21 mouse cellular contexts compared by ENCODE assay signal in genomic region chr15:79900751-79901150, GRCm38 (mm10). TPM values are rescaled to one million over a fixed set of nuclear protein-coding genes. Genes with fewer than 3 reads are reported as not detected.
DNase-seq lines count a peak whose midpoint lies in the region; ATAC-seq and TF ChIP-seq lines count a peak whose summit lies in the region.
"Had no signal": no experiment of that assay in that cellular context is flagged by ENCODE, and none has a peak within 500 bp of the region (broad histone marks: within the 10 kb centered on the region; RNA-seq: fewer than 3 reads in every experiment).

No protein-coding gene starts in this region.

- H3K9ac ChIP-seq in liver, adult 2 months (ENCODE audit: low read depth, low read length): no peak overlapping the region
- no peak overlapping the region for H3K9ac ChIP-seq in liver, postnatal 0 days (replicated peaks)
- no peak overlapping the region for H3K9ac ChIP-seq in intestine, embryonic 16.5 days (ENCODE audit: low read depth, low read length)
- H3K9ac ChIP-seq: forebrain, embryonic 15.5 days; hindbrain, embryonic 12.5 days; midbrain, embryonic 15.5 days; neural tube, embryonic 15.5 days had no signal

- no peak overlapping the region for H3K4me2 ChIP-seq in liver, postnatal 0 days (ENCODE audit: low read depth, low read length)
- no peak overlapping the region for H3K4me2 ChIP-seq in intestine, embryonic 16.5 days (ENCODE audit: low read depth, low read length)
- H3K4me2 ChIP-seq: forebrain, embryonic 15.5 days; heart, embryonic 11.5 days; hindbrain, embryonic 12.5 days; liver, embryonic 11.5 days; midbrain, embryonic 15.5 days; neural tube, embryonic 15.5 days had no signal

- no peak for DNase-seq in liver, adult 2 months (ENCODE audit: extremely low read depth, low read depth, low spot score)
- no peak for DNase-seq in liver, postnatal 0 days
- DNase-seq in CD4-positive helper T cell, adult 2 months (ENCODE audit: low read depth, low spot score): peak; percentile 81
- DNase-seq in T-cell, adult 2 months (ENCODE audit: low spot score): peak; percentile 42
- no peak for DNase-seq in frontal cortex, postnatal 36 days (ENCODE audit: low spot score in 2 of 2)
- DNase-seq in layer of hippocampus, postnatal 14 days (ENCODE audit: low spot score in 2 of 2): no peak
- DNase-seq: cerebellum, adult 9-10 months; gastrocnemius, postnatal 14 days; kidney, adult 2 months; kidney, postnatal 4 days; right cerebral cortex, postnatal 25 days; thymus, postnatal 14 days had no signal

- ATAC-seq in liver, postnatal 0 days: no peak
- peak; percentile 51; the same call in 1 of the 2 replicates for ATAC-seq in neutrophil, adult 5-6 weeks (ENCODE audit: extremely low read depth, insufficient number of reproducible peaks, low FRiP score, poor library complexity, severe bottlenecking)
- no peak for ATAC-seq in intestine, embryonic 16.5 days
- ATAC-seq: forebrain, embryonic 15.5 days; midbrain, embryonic 15.5 days had no signal

- TF ChIP-seq EP300 in liver, postnatal 0 days (IDR thresholded peaks at IDR 0.05; ENCODE audit: low read depth): no peak

- no peaks in the 10 kb centered on the region for H3K27me3 ChIP-seq in liver, adult 2 months (ENCODE audit: control insufficient read depth, insufficient read depth, low read length)
- no peaks in the 10 kb centered on the region for H3K27me3 ChIP-seq in liver, postnatal 0 days (ENCODE audit: insufficient read depth, low read length)
- H3K27me3 ChIP-seq in intestine, embryonic 16.5 days (replicated peaks; ENCODE audit: control insufficient read depth, insufficient read depth, low read length): no peaks in the 10 kb centered on the region
- H3K27me3 ChIP-seq: forebrain, embryonic 15.5 days; hindbrain, embryonic 12.5 days; midbrain, embryonic 15.5 days; neural tube, embryonic 15.5 days had no signal

- H3K9me3 ChIP-seq in liver, postnatal 0 days (ENCODE audit: low read length): no peaks in the 10 kb centered on the region
- H3K9me3 ChIP-seq in intestine, embryonic 16.5 days (ENCODE audit: control insufficient read depth, low read length): no peaks in the 10 kb centered on the region
- H3K9me3 ChIP-seq: forebrain, embryonic 15.5 days; hindbrain, embryonic 12.5 days; midbrain, embryonic 15.5 days; neural tube, embryonic 15.5 days had no signal

- no peak overlapping the region for H3K4me3 ChIP-seq in liver, adult 2 months (ENCODE audit: insufficient read depth, low read depth, low read length)
- H3K4me3 ChIP-seq in liver, postnatal 0 days (ENCODE audit: low read depth, low read length): no peak overlapping the region
- H3K4me3 ChIP-seq in intestine, embryonic 16.5 days (ENCODE audit: low read length): no peak overlapping the region
- H3K4me3 ChIP-seq: forebrain, embryonic 15.5 days; hindbrain, embryonic 12.5 days; midbrain, embryonic 15.5 days; neural tube, embryonic 15.5 days had no signal

- no peaks in the 10 kb centered on the region; the same call in 1 of the 2 replicates for H3K4me1 ChIP-seq in liver, adult 2 months (ENCODE audit: control insufficient read depth, insufficient read depth, low read length)
- peaks cover 8% of the 10 kb centered on the region for H3K4me1 ChIP-seq in liver, postnatal 0 days (ENCODE audit: insufficient read depth)
- H3K4me1 ChIP-seq in intestine, embryonic 16.5 days (ENCODE audit: control insufficient read depth, insufficient read depth, low read length): no peaks in the 10 kb centered on the region
- H3K4me1 ChIP-seq: forebrain, embryonic 15.5 days; hindbrain, embryonic 12.5 days; midbrain, embryonic 15.5 days; neural tube, embryonic 15.5 days had no signal

- H3K79me2 ChIP-seq in liver, adult 2 months (ENCODE audit: control insufficient read depth, insufficient read depth, low read length): no peaks in the 10 kb centered on the region

- WGBS in liver, adult 2 months: 68% methylated on average over 7 of the region's 7 CpGs
- 78% methylated on average over 7 of the region's 7 CpGs for WGBS in liver, postnatal 0 days (ENCODE audit: insufficient replicate concordance)
- 68% methylated on average over 7 of the region's 7 CpGs for WGBS in intestine, embryonic 16.5 days

- no peak for TF ChIP-seq POLR2A in liver, adult 2 months (IDR thresholded peaks at IDR 0.05; ENCODE audit: extremely low read depth, insufficient read depth, low read length)

- TF ChIP-seq CTCF in liver, adult 2 months (IDR thresholded peaks at IDR 0.05; ENCODE audit: low read depth, low read length): no peak
- TF ChIP-seq CTCF in liver, postnatal 0 days (IDR thresholded peaks at IDR 0.05; ENCODE audit: low read depth): no peak

- H3K27ac ChIP-seq in liver, adult 2 months (replicated peaks; ENCODE audit: insufficient read depth, low read depth, low read length): peak overlapping the region; percentile 0; the same call in 1 of the 2 replicates
- no peak overlapping the region for H3K27ac ChIP-seq in liver, postnatal 0 days (ENCODE audit: low read depth)
- H3K27ac ChIP-seq in intestine, embryonic 16.5 days (ENCODE audit: low read length): no peak overlapping the region
- H3K27ac ChIP-seq: forebrain, embryonic 15.5 days; hindbrain, embryonic 12.5 days; macrophage; midbrain, embryonic 15.5 days; neural tube, embryonic 15.5 days had no signal

- no peaks in the 10 kb centered on the region for H3K36me3 ChIP-seq in liver, adult 2 months (ENCODE audit: control insufficient read depth, insufficient read depth, low read length)
- peaks cover 68% of the 10 kb centered on the region for H3K36me3 ChIP-seq in liver, postnatal 0 days (replicated peaks; ENCODE audit: insufficient read depth, low read length)
- no peaks in the 10 kb centered on the region for H3K36me3 ChIP-seq in intestine, embryonic 16.5 days (ENCODE audit: control insufficient read depth, insufficient read depth, low read length)
- H3K36me3 ChIP-seq: forebrain, embryonic 15.5 days; hindbrain, embryonic 12.5 days; midbrain, embryonic 15.5 days; neural tube, embryonic 15.5 days had no signal

RNA-seq across cellular contexts. Expression of gene Apobec3, which starts 9.3 kb away (rescaled TPM):
- 2.6 and 3.6 TPM in 2 replicates for total RNA-seq in liver, adult 2 months (2014; rRNA removed)
- polyA plus RNA-seq in liver, adult 2 months (2012; rRNA removed): 1.5 and 2.4 TPM in 2 replicates
- 34.6 and 38.1 TPM in 2 replicates for polyA plus RNA-seq in liver, postnatal 0 days (2015; fragmentation: Nextera tagmentation; extraction: Ambion mirVana)
- total RNA-seq in neutrophil, adult 5-6 weeks (2017): 473 and 531 TPM in 2 replicates
- polyA plus RNA-seq in intestine, embryonic 16.5 days (2015; fragmentation: Nextera tagmentation; extraction: Ambion mirVana): 12.9 and 16.2 TPM in 2 replicates
- 1 to 10 TPM; 6.1 to 6.4 TPM for total RNA-seq in layer of hippocampus, postnatal 14 days (2021)

Comparison
In these comparisons a context has a peak if more than half of its experiments do, and no peak if none do; other contexts are left out.
1. DNase-seq: peak in CD4-positive helper T cell, adult 2 months (single experiment) and T-cell, adult 2 months (single experiment); none in liver, adult 2 months (single experiment), liver, postnatal 0 days (single experiment), frontal cortex, postnatal 36 days (0 of 2) and layer of hippocampus, postnatal 14 days (0 of 2).
2. RNA of gene Apobec3, which starts 9.3 kb away (total RNA-seq): 473 to 531 TPM in neutrophil, adult 5-6 weeks; 6.1 to 6.4 TPM in layer of hippocampus, postnatal 14 days and 2.6 to 3.6 TPM in liver, adult 2 months; every median in the first group is over 10 times any median in the second.